Mouse (Mus musculus): Measurements from ENCODE around the gene Kdm4a. TPM values are rescaled to one million over a fixed set of nuclear protein-coding genes. Genes with fewer than 3 reads are reported as not detected.

Gene Kdm4a
- total RNA-seq, 2 experiments from 2014 or later: 38.1 to 39.0 TPM

Small RNA genes lying within 50 kb of the gene (microRNA-seq; reads per million reads assigned to microRNA genes)
- 0 to 1.0 reads per million in 2 experiments for gene Mir7226

Other genes with a start within 250 kb of the Kdm4a start
- gene St3gal3, start 45.1 kb downstream of the Kdm4a start, total RNA-seq (2021): 10 to 100 TPM; 31.1 to 31.5 TPM
- gene Ptprf, start 111.4 kb upstream of the Kdm4a start, total RNA-seq (2021): 10 to 100 TPM; 22.6 to 29.3 TPM
- 10 to 100 TPM; 12.8 to 12.9 TPM for gene Szt2, start 229.2 kb upstream of the Kdm4a start, total RNA-seq (2021)
- 10 to 100 TPM; 44.3 to 46.2 TPM for gene Med8, start 229.3 kb upstream of the Kdm4a start, total RNA-seq (2021)
- gene Elovl1, start 248.1 kb upstream of the Kdm4a start, total RNA-seq (2021): 10 to 100 TPM; 37.5 to 37.7 TPM

Measured in heart, postnatal 10 days (tissue).